Mouse (Mus musculus): ENCODE measurements around the gene Gm8229. TPM values are rescaled to one million over a fixed set of nuclear protein-coding genes. Genes with fewer than 3 reads are reported as not detected.
"Not testable (repeated sequence)": the region's sequence is repeated elsewhere in the genome, so short reads cannot be mapped to it uniquely, and the experiment has no call there.

The Gm8229 gene
- not detected for total RNA-seq (2021)

GRCm38 (mm10) chr14:44365057-44365456 lies at the start of gene Gm8229:
TSS of gene Gm8229 (plus strand) at chr14:44365357.
- intact Hi-C loops (cut with DNase I); DNase-seq: not testable (repeated sequence)

DNA sequence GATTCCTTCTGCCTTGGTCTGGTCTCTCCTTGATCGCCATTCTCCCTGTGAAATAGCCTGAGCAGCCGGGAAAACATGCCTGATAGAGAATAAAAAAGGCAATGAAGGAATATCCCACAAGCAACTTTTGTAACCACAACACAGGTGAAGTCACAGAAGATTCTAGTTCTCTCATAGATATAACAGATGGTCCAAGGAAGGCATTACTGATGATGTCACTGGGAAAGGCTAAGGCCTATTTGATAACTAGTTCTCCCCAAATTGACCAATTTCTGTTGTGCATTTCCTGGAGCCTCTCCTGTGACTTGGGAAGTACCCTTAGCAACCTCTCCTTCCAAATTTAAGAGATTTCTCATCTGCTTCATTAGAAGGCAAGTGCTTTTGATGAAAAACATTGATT lies 26.7 kb upstream of the Gm8229 start, which contains the start of gene Gm5930:
Gene Gm5930, minus strand, starts transcription at position 101 of the 400 bp plus-strand sequence.
- intact Hi-C loops (cut with DNase I); DNase-seq: not testable (repeated sequence)

- intact Hi-C loops (cut with DNase I): not testable (repeated sequence)
These were observed 3.7 kb upstream of the Gm8229 start for GRCm38 (mm10) chr14:44361416-44361815.

DNA sequence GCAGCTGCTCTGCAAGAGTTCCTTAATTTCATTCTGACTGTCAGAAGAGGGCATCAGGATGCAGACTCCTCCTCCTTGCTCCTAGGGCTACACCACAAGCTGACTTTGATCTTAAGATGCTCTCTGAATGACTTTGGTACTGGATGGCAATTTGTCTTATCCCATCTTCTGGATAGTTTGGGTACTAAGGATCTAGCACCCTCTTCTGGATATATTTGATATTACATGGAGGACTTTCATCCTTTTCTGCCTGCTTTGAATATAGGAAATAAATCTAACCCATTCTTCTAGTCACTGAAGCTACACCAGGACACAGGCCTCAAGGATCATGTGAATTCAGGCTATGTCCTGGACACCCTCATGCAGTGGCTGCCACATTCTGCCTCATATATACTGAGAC lies 2.9 kb upstream of the Gm8229 start:
- intact Hi-C loops (cut with DNase I); DNase-seq: not testable (repeated sequence)

More at GRCm38 (mm10) chr14:44361416-44361815, 3.7 kb upstream of the Gm8229 start:
- not testable (repeated sequence) for DNase-seq

DNA sequence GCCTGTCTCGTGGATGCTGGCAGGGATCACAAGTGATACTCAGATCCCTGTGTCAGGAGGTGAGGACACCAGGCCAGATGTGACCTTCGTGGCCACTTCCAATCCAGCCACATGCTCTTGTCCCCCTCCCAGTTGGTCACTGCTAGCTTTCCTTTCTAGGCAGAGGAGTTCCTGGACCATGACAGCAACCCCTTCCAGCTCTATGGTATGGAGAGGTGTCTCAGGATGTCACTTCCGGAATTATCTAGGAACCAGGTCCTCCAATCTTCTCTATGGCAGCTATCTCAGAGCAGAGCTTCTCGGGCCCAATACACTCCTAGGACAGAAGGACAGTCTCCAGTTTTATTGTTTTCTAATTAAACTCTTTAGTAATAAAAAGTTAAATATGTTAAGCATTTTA lies 19.1 kb downstream of the Gm8229 start:
- intact Hi-C loops (cut with DNase I); DNase-seq: not testable (repeated sequence)

DNA sequence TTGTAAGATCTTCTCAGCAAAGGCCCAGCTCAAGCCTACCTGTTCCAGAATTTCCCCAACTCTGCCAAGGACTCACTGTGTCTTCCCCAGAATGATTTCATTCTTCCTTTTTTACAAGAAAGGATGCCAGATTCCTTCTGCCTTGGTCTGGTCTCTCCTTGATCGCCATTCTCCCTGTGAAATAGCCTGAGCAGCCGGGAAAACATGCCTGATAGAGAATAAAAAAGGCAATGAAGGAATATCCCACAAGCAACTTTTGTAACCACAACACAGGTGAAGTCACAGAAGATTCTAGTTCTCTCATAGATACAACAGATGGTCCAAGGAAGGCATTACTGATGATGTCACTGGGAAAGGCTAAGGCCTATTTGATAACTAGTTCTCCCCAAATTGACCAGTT lies 45.4 kb downstream of the Gm8229 start, which contains the start of gene Gm3371:
Gene Gm3371, minus strand, starts transcription at position 101 of the 400 bp plus-strand sequence.
- DNase-seq; intact Hi-C loops (cut with DNase I): not testable (repeated sequence)

Other genes with a start within 250 kb of the Gm8229 start
- gene Gm3327, start 241.5 kb upstream of the Gm8229 start, total RNA-seq (2021): not detected
- not detected for gene Gm8212, start 167.7 kb upstream of the Gm8229 start, total RNA-seq (2021)
- gene 4930503E14Rik, start 152.1 kb upstream of the Gm8229 start, total RNA-seq (2021): not detected
- not detected for gene Gm8220, start 79.8 kb upstream of the Gm8229 start, total RNA-seq (2021)
- gene Gm5930, start 26.8 kb upstream of the Gm8229 start, total RNA-seq (2021): not detected
- gene Gm3371, start 45.3 kb downstream of the Gm8229 start, total RNA-seq (2021): not detected
- gene Gm8232, start 68.3 kb downstream of the Gm8229 start, total RNA-seq (2021): not detected
- gene BC061237, start 127.1 kb downstream of the Gm8229 start, total RNA-seq (2021): not detected
- not detected for gene Gm17093, start 152.9 kb downstream of the Gm8229 start, total RNA-seq (2021)
- gene Gm8247, start 217.8 kb downstream of the Gm8229 start, total RNA-seq (2021): not detected